Mouse (Mus musculus) C2C12 (cell line): ENCODE results near the gene Ankdd1b. TPM values are rescaled to one million over a fixed set of nuclear protein-coding genes. Genes with fewer than 3 reads are reported as not detected.

Experiments used
- H3K27me3 ChIP-seq: one replicate; pipeline ENCODE4 v1.6.1; 2011; ENCODE audit not compliant: control insufficient read depth, insufficient read depth, insufficient read length
- H3K36me3 ChIP-seq: one replicate; pipeline ENCODE4 v1.6.1; 2011; ENCODE audit not compliant: control insufficient read depth, insufficient read depth
- H3K4me3 ChIP-seq: one replicate; pipeline ENCODE4 v1.5.1; 2011; ENCODE audit warnings: mild to moderate bottlenecking, control low read depth; ENCODE audit not compliant: poor library complexity, insufficient read depth, severe bottlenecking
- H3K79me2 ChIP-seq: one replicate; pipeline ENCODE4 v1.6.1; 2011; ENCODE audit not compliant: control insufficient read depth, insufficient read depth
- H3K79me3 ChIP-seq: one replicate; pipeline ENCODE4 v1.6.1; 2011; ENCODE audit warnings: low read depth, control low read depth
- H3ac ChIP-seq: one replicate; pipeline ENCODE3; 2011; ENCODE audit warnings: low read depth; ENCODE audit not compliant: control insufficient read depth, insufficient read length
- CEBPB ChIP-seq: IDR thresholded peaks from one replicate; pipeline ENCODE4 v1.6.1; 2011; ENCODE audit warnings: low read depth, mild to moderate bottlenecking, control low read depth, moderate library complexity
- CTCF ChIP-seq: IDR thresholded peaks from one replicate; pipeline ENCODE4 v1.5.1; 2011; ENCODE audit not compliant: control insufficient read depth, insufficient read depth, insufficient read length
- FOSL1 ChIP-seq: IDR thresholded peaks from one replicate; pipeline ENCODE4 v1.8.0; 2011; ENCODE audit warnings: mild to moderate bottlenecking, low read length; ENCODE audit not compliant: poor library complexity, insufficient read depth, severe bottlenecking
- MAX ChIP-seq: IDR thresholded peaks from one replicate; pipeline ENCODE4 v1.6.1; 2011; ENCODE audit warnings: mild to moderate bottlenecking, control low read depth
- MYOD1 ChIP-seq: IDR thresholded peaks from one replicate; pipeline ENCODE4 v1.6.1; 2011; ENCODE audit warnings: low read depth; ENCODE audit not compliant: control insufficient read depth, insufficient read length
- MYOG ChIP-seq: IDR thresholded peaks from one replicate; pipeline ENCODE4 v1.6.1; 2011; ENCODE audit not compliant: control insufficient read depth, insufficient read length; ENCODE audit errors: extremely low read depth
- USF1 ChIP-seq: IDR thresholded peaks from one replicate; pipeline ENCODE4 v1.6.1; 2011; ENCODE audit warnings: low read depth, mild to moderate bottlenecking, control low read depth, moderate library complexity
- polyA plus RNA-seq: library from polyadenylated mRNA; unstranded; fragments of >200 nt; fragmentation: generic; extraction: Trizol; gene quantifications from one replicate; pipeline ENCODE4 v1.2.1, GENCODE M21; 2012; ENCODE audit warnings: missing spikeins

Ankdd1b gene
- polyA plus RNA-seq, 1 experiment: not detected

DNA sequence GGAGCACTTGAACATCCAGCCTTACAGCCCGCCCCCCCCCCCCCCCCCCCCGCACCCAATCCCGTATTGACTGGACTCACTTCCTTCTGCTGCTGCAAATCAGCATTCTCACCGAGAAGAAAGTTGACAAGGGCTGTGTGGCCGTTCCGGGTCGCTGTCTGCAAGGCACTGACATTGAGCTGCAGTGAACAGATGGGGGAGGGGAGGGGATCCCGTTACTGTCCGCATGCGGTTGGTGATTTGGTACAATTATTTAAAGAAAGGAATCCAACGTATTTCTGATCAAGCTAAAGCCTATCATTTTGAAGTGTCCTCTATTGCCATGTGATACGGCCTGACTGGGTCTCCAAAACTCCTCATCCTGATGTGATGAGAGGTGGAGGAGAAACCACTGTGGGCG, 35.2 kb downstream of the Ankdd1b start:
- Histone ChIP-seq H3K79me2 (no peaks in the 10 kb centered on the region), H3K36me3 (no peaks in the 10 kb centered on the region), H3K27me3 (no peaks in the 10 kb centered on the region), H3K4me3 (no peak overlapping the region), H3ac (no peak overlapping the region), H3K79me3 (no peaks in the 10 kb centered on the region)
- no peak for TF ChIP-seq CEBPB

DNA sequence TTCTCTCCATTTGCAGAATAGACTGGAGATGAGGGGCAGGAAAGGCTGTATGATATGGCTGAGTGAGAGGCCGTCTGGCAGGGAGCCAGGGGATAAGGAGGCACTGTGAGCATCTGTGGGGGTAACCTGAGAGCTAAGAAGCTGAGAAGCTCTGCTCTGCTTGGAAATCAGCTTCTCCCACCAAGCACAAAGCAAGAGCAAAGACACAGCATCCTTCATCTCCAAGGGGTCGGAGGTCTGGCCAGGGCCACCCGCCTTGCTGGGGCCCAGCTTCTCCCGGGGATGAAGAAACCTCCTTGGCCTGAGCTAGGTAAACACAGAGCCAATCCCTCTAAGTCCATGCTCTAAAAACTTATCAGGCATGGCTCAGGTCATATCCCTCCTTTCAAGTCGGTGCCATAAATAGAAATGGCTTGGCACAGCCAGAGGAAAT, 36.1 kb downstream of the Ankdd1b start:
- H3K79me2 ChIP-seq: no peaks in the 10 kb centered on the region
- TF ChIP-seq FOSL1: no peak
- no peak for TF ChIP-seq CTCF
- TF ChIP-seq MYOG: no peak
- no peak for TF ChIP-seq MAX
- TF ChIP-seq CEBPB: no peak
- TF ChIP-seq USF1: no peak
- TF ChIP-seq MYOD1: no peak
- no peak overlapping the region for H3K4me3 ChIP-seq
- H3K36me3 ChIP-seq: no peaks in the 10 kb centered on the region
- H3ac ChIP-seq: no peak overlapping the region
- no peaks in the 10 kb centered on the region for H3K79me3 ChIP-seq
- no peaks in the 10 kb centered on the region for H3K27me3 ChIP-seq

DNA sequence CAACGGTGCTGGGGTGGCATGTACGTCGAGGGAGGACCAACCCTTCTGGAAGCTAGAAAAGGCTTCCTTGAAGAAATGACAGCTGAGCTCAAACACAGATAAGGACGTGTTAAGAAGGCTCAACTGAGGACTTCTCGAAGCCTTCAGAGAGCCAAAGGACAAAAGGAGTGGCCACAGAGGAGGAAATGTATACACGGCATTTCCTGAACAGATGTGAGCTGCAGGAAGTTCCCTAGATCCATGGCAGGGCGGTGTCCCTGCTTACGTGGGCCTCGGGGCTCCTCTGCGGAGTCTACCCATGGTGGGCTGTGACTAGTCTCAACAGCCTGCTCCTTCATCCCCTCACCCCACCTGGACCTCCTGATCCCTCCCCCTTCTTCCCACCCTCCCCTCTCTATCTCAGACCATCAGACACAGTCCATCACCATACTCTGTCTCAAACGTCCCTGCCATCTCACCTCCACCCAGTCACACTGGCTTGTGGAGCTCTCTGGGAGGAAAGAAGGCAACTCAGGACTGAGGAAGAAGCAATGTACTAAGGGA, 37.3 kb downstream of the Ankdd1b start:
- TF ChIP-seq MAX (no peak), MYOD1 (no peak), FOSL1 (no peak), CEBPB (no peak), USF1 (no peak), CTCF (no peak), MYOG (no peak)
- no peaks in the 10 kb centered on the region for H3K36me3 ChIP-seq
- no peak overlapping the region for H3ac ChIP-seq
- H3K79me3 ChIP-seq: no peaks in the 10 kb centered on the region
- no peaks in the 10 kb centered on the region for H3K79me2 ChIP-seq
- H3K4me3 ChIP-seq: no peak overlapping the region
- no peaks in the 10 kb centered on the region for H3K27me3 ChIP-seq

DNA sequence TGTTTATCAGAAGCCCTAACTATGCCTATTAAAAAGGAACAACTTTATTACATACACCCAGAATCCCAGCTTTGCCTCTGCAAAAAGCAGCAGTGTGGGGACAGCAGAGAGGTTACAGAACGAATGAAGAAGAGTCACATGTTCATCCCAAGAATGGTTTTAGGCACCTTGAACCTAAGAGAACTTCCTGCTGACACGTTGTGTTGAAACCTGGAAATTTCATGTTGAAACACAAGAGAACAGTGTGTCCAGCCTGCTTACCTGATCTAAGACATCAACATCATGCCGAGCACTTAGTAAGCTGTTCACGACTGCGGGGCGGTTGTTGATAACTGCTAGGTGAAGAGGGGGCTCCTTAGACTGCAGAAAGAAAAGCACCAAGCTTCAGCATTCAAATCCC, 38.0 kb downstream of the Ankdd1b start:
- Histone ChIP-seq H3K79me3 (no peaks in the 10 kb centered on the region), H3K79me2 (no peaks in the 10 kb centered on the region), H3ac (no peak overlapping the region), H3K27me3 (no peaks in the 10 kb centered on the region), H3K4me3 (no peak overlapping the region), H3K36me3 (no peaks in the 10 kb centered on the region)
- TF ChIP-seq CTCF (no peak), USF1 (no peak), MYOD1 (no peak), MYOG (no peak), CEBPB (no peak), FOSL1 (no peak), MAX (no peak)

DNA sequence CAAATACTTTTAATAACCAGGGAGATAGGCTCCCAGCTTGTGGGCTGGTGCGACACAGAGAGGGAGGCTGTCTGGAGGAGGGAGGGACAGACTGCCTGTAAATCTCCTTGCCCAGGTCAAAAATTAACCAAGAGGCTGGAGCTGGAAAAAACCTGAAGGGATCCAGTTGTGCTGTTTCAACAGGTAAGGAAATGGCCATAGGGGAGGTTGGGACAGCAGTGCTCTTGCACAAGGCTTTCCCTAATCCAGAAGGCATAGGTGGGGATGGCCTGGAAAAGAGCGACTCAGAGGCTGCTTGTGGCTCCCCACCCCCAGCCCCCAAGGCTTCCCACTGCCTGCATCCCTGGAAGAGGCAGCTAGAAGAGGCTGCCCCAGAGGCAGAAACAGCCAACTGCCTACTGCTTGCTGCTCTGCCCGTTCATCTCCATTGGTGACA, 38.6 kb downstream of the Ankdd1b start:
- Histone ChIP-seq H3K27me3 (no peaks in the 10 kb centered on the region), H3K79me3 (no peaks in the 10 kb centered on the region), H3K79me2 (no peaks in the 10 kb centered on the region), H3K4me3 (no peak overlapping the region), H3K36me3 (no peaks in the 10 kb centered on the region), H3ac (no peak overlapping the region)
- TF ChIP-seq MYOD1 (no peak), CTCF (no peak), USF1 (no peak), FOSL1 (no peak), MYOG (no peak), MAX (no peak), CEBPB (no peak)

DNA sequence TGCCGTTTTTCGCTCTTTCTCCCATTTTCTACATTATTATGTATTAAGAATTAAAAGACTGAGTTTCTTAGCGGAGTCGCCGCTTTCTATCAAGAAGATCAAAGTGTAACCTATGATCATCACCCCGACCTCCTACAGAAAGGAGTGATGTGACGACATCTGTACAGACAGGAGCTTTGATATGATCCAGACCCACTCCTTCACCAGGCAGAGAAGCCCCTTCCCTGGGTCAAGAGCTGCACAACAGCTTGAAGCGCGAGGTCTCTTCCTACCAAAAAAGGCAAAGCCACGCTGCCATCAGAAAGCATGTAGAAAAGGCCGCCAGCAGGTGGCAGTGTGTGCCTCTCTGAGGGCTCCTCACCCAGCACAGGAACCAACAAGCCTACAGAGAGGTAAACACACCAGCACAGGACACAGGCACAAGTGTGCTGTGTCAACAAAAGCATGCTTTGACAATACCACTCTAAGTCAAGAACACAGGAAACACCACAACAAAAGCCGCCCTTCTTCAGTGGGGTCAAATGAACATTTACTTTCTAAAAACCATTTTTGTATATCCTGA, 39.3 kb downstream of the Ankdd1b start:
- TF ChIP-seq CTCF: peak; percentile 56
- TF ChIP-seq MYOD1: no peak
- no peaks in the 10 kb centered on the region for H3K79me3 ChIP-seq

More for the DNA sequence above, 39.3 kb downstream of the Ankdd1b start:
- Histone ChIP-seq H3K27me3 (no peaks in the 10 kb centered on the region), H3K4me3 (no peak overlapping the region), H3K36me3 (no peaks in the 10 kb centered on the region), H3K79me2 (no peaks in the 10 kb centered on the region), H3ac (peak overlapping the region; percentile 29)
